Mouse (Mus musculus): ENCODE measurements at regions not wholly inside any gene's neighbourhood (a gene's known extent, or its start where the extent isn't known, plus 50 kb on each side); places are given as distances from the start of the nearest gene placed in this dataset.

DNA sequence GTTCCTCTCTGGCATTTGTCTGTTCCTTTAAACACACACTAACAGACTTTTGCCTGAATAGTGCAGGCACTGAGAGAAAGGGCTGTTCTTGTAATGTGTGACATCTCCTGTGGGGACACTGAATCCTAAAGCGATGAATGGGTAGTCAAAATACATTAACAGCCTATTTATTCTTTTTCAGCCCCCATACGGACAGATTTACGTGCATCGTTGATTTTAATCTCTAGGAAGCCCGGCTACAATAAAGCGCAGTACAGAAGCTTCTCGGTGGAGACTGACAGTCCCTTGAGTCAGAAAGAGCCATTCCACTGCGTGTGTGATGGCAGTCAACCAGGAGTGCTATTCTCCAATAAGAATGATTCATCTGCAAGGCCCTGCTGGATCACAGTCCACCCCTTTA is 598.2 kb downstream of the Trib2 start:
- in situ Hi-C loops (cut with MboI; ENCODE audit: low pct_ligation_motif_present, low pct_unique_long_range_greater_than_20kb, low sequenced_read_pairs) (no loop called here), dilution Hi-C loops (cut with MboI; ENCODE audit: extremely low pct_ligation_motif_present, extremely low pct_unique_long_range_greater_than_20kb, low sequenced_read_pairs) (no loop called here)
- Histone ChIP-seq H3K4me2 (ENCODE audit: insufficient read depth, low read depth, poor library complexity, severe bottlenecking) (no peak overlapping the region), H3K27me3 (replicated peaks) (no peaks in the 10 kb centered on the region), H3K27ac (ENCODE audit: insufficient read depth, low read depth) (no peak overlapping the region), H3K9ac (ENCODE audit: insufficient read depth, low read depth) (no peak overlapping the region), H3K4me3 (replicated peaks in 1 of 3; ENCODE audit: low read depth in 2 of 3, low read length in 2 of 3, poor library complexity in 1 of 3) (no peak overlapping the region), H3K36me3 (replicated peaks in 1 of 2; ENCODE audit: control insufficient read depth in 1 of 2, insufficient read depth in 1 of 2, low read length in 1 of 2) (no peaks in the 10 kb centered on the region), H3K9me3 (replicated peaks; ENCODE audit: low read length) (no peaks in the 10 kb centered on the region), H3K79me2 (replicated peaks; ENCODE audit: control insufficient read depth, extremely low read depth, insufficient read depth, poor library complexity, severe bottlenecking) (no peaks in the 10 kb centered on the region), H3K4me1 (ENCODE audit: control insufficient read depth in 1 of 2, insufficient read depth in 2 of 2) (no peaks in the 10 kb centered on the region)
- no peak for DNase-seq (ENCODE audit: extremely low read depth)
- TF ChIP-seq POLR2AphosphoS2 (IDR thresholded peaks at IDR 0.05; ENCODE audit: low read depth, low read length): no peak
- TF ChIP-seq POLR2A (IDR thresholded peaks at IDR 0.05; ENCODE audit: low read depth, low read length): no peak
- no peak for TF ChIP-seq ZC3H11A (IDR thresholded peaks at IDR 0.05; ENCODE audit: low read depth, low read length)
- TF ChIP-seq SIN3A (IDR thresholded peaks at IDR 0.05; ENCODE audit: low read length): no peak
- no peak for TF ChIP-seq CHD1 (IDR thresholded peaks at IDR 0.05; ENCODE audit: low read depth, low read length)
- no peak for TF ChIP-seq ZMIZ1 (IDR thresholded peaks at IDR 0.05; ENCODE audit: low read depth, low read length)

- no peak for TF ChIP-seq CTCF (conservative IDR thresholded peaks at IDR 0.05 in 1 of 2, IDR thresholded peaks at IDR 0.05 in 1 of 2; ENCODE audit: low read depth in 2 of 2, low read length in 2 of 2)
- TF ChIP-seq SMC3 (IDR thresholded peaks at IDR 0.05; ENCODE audit: low read depth, low read length): no peak
- no peak for TF ChIP-seq ZKSCAN1 (IDR thresholded peaks at IDR 0.05; ENCODE audit: borderline replicate concordance, low read depth, low read length)
- no peak for TF ChIP-seq EP300 (IDR thresholded peaks at IDR 0.05; ENCODE audit: low read length)
- no peak for TF ChIP-seq SIN3A (IDR thresholded peaks at IDR 0.05; ENCODE audit: low read length)
- no peak for TF ChIP-seq MEF2A (IDR thresholded peaks at IDR 0.05; ENCODE audit: borderline replicate concordance, low read depth, low read length)
- TF ChIP-seq TCF12 (IDR thresholded peaks at IDR 0.05; ENCODE audit: low read depth, low read length): no peak
- TF ChIP-seq ZNF384 (IDR thresholded peaks at IDR 0.05; ENCODE audit: low read depth, low read length): no peak
- no peak for TF ChIP-seq MAX (IDR thresholded peaks at IDR 0.05; ENCODE audit: low read length)
- no peak for TF ChIP-seq ELF1 (IDR thresholded peaks at IDR 0.05; ENCODE audit: low read depth, low read length)
- no peak for TF ChIP-seq JUND (conservative IDR thresholded peaks at IDR 0.05; ENCODE audit: low read depth, low read length)
- no peak for TF ChIP-seq ZC3H11A (IDR thresholded peaks at IDR 0.05; ENCODE audit: low read depth, low read length)
- no peak for TF ChIP-seq USF1 (IDR thresholded peaks at IDR 0.05; ENCODE audit: low read depth, low read length)
- no peak for TF ChIP-seq IRF4 (IDR thresholded peaks at IDR 0.05; ENCODE audit: low read depth, low read length)
- no peak for TF ChIP-seq JUN (IDR thresholded peaks at IDR 0.05; ENCODE audit: insufficient read depth, low read depth, low read length)
- TF ChIP-seq RAD21 (IDR thresholded peaks at IDR 0.05; ENCODE audit: low read depth, low read length): no peak
- no peak for TF ChIP-seq MYC (IDR thresholded peaks at IDR 0.05; ENCODE audit: low read depth, low read length)
- TF ChIP-seq HCFC1 (IDR thresholded peaks at IDR 0.05; ENCODE audit: low read depth, low read length): no peak
- TF ChIP-seq MAZ (IDR thresholded peaks at IDR 0.05; ENCODE audit: low read depth, low read length): no peak
- TF ChIP-seq NRF1 (IDR thresholded peaks at IDR 0.05; ENCODE audit: low read depth, low read length): no peak
- no peak for DNase-seq (ENCODE audit: extremely low read depth)
- dilution Hi-C loops (cut with MboI; ENCODE audit: extremely low pct_ligation_motif_present, extremely low pct_unique_long_range_greater_than_20kb, low sequenced_read_pairs): no loop called here
Measured at GRCm38 (mm10) chr12:15216180-15216579, 600.5 kb downstream of the Trib2 start.

More at GRCm38 (mm10) chr12:15216180-15216579, 600.5 kb downstream of the Trib2 start:
- H3K9ac ChIP-seq (ENCODE audit: insufficient read depth, low read depth): no peak overlapping the region
- in situ Hi-C loops (cut with MboI; ENCODE audit: low pct_ligation_motif_present, low pct_unique_long_range_greater_than_20kb, low sequenced_read_pairs): no loop called here
- H3K27ac ChIP-seq (ENCODE audit: insufficient read depth, low read depth): no peak overlapping the region
- H3K27me3 ChIP-seq (replicated peaks): no peaks in the 10 kb centered on the region
- no peaks in the 10 kb centered on the region for H3K9me3 ChIP-seq (replicated peaks; ENCODE audit: low read length)
- H3K36me3 ChIP-seq (replicated peaks in 1 of 2; ENCODE audit: control insufficient read depth in 1 of 2, insufficient read depth in 1 of 2, low read length in 1 of 2): no peaks in the 10 kb centered on the region
- H3K4me1 ChIP-seq (ENCODE audit: control insufficient read depth in 1 of 2, insufficient read depth in 2 of 2): no peaks in the 10 kb centered on the region
- H3K4me2 ChIP-seq (ENCODE audit: insufficient read depth, low read depth, poor library complexity, severe bottlenecking): no peak overlapping the region
- H3K79me2 ChIP-seq (replicated peaks; ENCODE audit: control insufficient read depth, extremely low read depth, insufficient read depth, poor library complexity, severe bottlenecking): no peaks in the 10 kb centered on the region
- no peak overlapping the region for H3K4me3 ChIP-seq (replicated peaks in 1 of 3; ENCODE audit: low read depth in 2 of 3, low read length in 2 of 3, poor library complexity in 1 of 3)
